Mouse (Mus musculus) cortical plate, adult 2 months (tissue): ENCODE data around the gene BC016579. TPM values are rescaled to one million over a fixed set of nuclear protein-coding genes. Genes with fewer than 3 reads are reported as not detected.

Experiments
- H3K27ac ChIP-seq: fragments of 200-500 bp; 2 replicates; pipeline ENCODE4 v1.5.1; 2012; ENCODE audit warnings: low read length, control low read depth, inconsistent platforms; ENCODE audit not compliant: insufficient read depth
- H3K4me1 ChIP-seq: fragments of 200-500 bp; 2 replicates; pipeline ENCODE4 v1.6.1; 2011; ENCODE audit warnings: low read length; ENCODE audit not compliant: control insufficient read depth, insufficient read depth
- H3K4me3 ChIP-seq: fragments of 200-500 bp; 2 replicates; pipeline ENCODE4 v1.5.1; 2011; ENCODE audit warnings: mild to moderate bottlenecking, low read length, control low read depth; ENCODE audit not compliant: insufficient read depth
- CTCF ChIP-seq: fragments of 200-500 bp; IDR thresholded peaks from 2 replicates; pipeline ENCODE4 v1.5.1; 2011; ENCODE audit warnings: mild to moderate bottlenecking, control low read depth, low read length; ENCODE audit not compliant: insufficient read depth; ENCODE audit errors: extremely low read depth
- POLR2A ChIP-seq: fragments of 200-500 bp; IDR thresholded peaks from 2 replicates; pipeline ENCODE4 v1.6.1; 2011; ENCODE audit warnings: mild to moderate bottlenecking, low read length, control low read depth; ENCODE audit not compliant: insufficient read depth; ENCODE audit errors: extremely low read depth
- polyA plus RNA-seq: library from polyadenylated mRNA; depleted of rRNA; stranded (reverse); fragments of >200 nt; gene quantifications from 2 replicates; pipeline ENCODE4 v1.2.3, GENCODE M21; 2012; rRNA removed

The BC016579 gene
- polyA plus RNA-seq, 1 experiment = 0.52 TPM

- no peaks in the 10 kb centered on the region; the same call in 1 of the 2 replicates for H3K4me1 ChIP-seq
- H3K27ac ChIP-seq = no peak overlapping the region
- H3K4me3 ChIP-seq = no peak overlapping the region
- no peak for TF ChIP-seq POLR2A
- no peak for TF ChIP-seq CTCF
Measured at GRCm38 (mm10) chr16:45595494-45595893, 58.4 kb downstream of the BC016579 start.

GRCm38 (mm10) chr16:45593656-45594055, 60.2 kb downstream of the BC016579 start:
- H3K4me3 ChIP-seq = no peak overlapping the region
- TF ChIP-seq CTCF (no peak), POLR2A (no peak)
- no peak overlapping the region for H3K27ac ChIP-seq
- H3K4me1 ChIP-seq = no peaks in the 10 kb centered on the region

GRCm38 (mm10) chr16:45582512-45582911, 71.4 kb downstream of the BC016579 start:
- H3K27ac ChIP-seq = no peak overlapping the region
- no peak overlapping the region for H3K4me3 ChIP-seq
- no peak for TF ChIP-seq POLR2A
- TF ChIP-seq CTCF = peak; percentile 45; the same call in 1 of the 2 replicates
- H3K4me1 ChIP-seq = no peaks in the 10 kb centered on the region

- H3K4me1 ChIP-seq = no peaks in the 10 kb centered on the region
- TF ChIP-seq CTCF = no peak
- TF ChIP-seq POLR2A = no peak
- H3K27ac ChIP-seq = no peak overlapping the region
- no peak overlapping the region for H3K4me3 ChIP-seq
Measured at GRCm38 (mm10) chr16:45579883-45580282, 74.0 kb downstream of the BC016579 start.

Other genes starting within 250 kb of the BC016579 start
- 101 and 102 TPM in 2 replicates for gene Cd200, start 245.0 kb downstream of the BC016579 start, polyA plus RNA-seq
- 0.40 and 0.59 TPM in 2 replicates for gene Gm609, start 161.1 kb downstream of the BC016579 start, polyA plus RNA-seq
- gene Gm17783, start 122.0 kb downstream of the BC016579 start, polyA plus RNA-seq = not detected in 2 replicates
- not detected in 2 replicates for gene Slc9c1, start 118.8 kb downstream of the BC016579 start, polyA plus RNA-seq
- not detected in 2 replicates for gene Gcsam, start 43.7 kb downstream of the BC016579 start, polyA plus RNA-seq
- gene Tmprss7, start 39.6 kb upstream of the BC016579 start, polyA plus RNA-seq = 4.4 TPM in 2 replicates
- gene Tagln3, start 70.5 kb upstream of the BC016579 start, polyA plus RNA-seq = 615 and 624 TPM in 2 replicates
- 24.0 and 24.1 TPM in 2 replicates for gene Abhd10, start 88.9 kb upstream of the BC016579 start, polyA plus RNA-seq